Mouse (Mus musculus) NIH3T3 (cell line): ENCODE results near the gene Iqcf3.

Experiments used
- DNase-seq: peaks from one replicate; pipeline ENCODE4 v3.0.0-alpha.2; 2012; ENCODE audit warnings: low read depth

Gene Iqcf3

DNA sequence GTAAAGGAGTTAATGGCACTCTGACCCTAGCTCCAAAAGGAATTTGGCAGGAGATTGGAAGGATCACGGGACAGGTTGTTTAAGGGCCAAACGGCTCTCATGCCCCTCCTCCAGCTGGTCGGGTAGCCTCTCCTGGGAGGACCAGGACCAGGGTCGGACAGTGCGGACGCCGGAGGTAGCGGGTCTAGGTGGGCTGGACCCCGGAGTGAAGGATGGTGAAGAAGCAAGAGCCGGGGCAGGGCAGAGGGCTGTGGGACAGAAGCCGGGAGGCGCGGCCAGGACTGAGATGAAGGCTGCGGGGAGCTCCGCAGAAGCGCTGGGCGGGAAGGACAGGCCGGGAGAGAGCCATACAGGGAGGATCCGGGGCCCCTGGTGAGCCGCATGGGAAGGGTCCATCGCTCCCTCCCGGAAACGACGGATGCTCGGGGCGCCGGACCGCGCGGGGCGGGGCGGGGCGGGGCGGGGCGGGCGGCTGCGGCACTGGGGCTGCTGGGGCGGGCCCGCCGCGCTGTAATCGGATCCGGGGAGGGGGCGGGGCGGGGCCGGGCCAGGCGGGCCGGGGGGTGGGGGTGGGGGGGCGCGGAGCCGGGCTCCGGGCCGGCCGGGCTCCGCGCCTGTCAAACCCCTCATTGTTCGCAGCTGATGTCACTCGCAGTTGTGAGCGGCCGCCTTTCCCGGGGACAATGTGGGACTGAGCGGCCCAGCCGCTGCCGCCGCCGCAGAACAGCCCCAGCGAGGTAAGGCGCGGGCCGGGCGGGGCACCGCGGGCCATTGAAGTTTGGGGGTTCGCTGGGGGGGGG, 108.0 kb downstream of the Iqcf3 start, which contains the start of gene Pcbp4:
Gene Pcbp4 (plus strand): TSS at position 21 of the 800 bp plus-strand sequence.
- peak; percentile 88 for DNase-seq
